Mouse (Mus musculus): Measurements from ENCODE around the gene Cacna2d2. TPM values are rescaled to one million over a fixed set of nuclear protein-coding genes. Genes with fewer than 3 reads are reported as not detected.

The Cacna2d2 gene
- polyA plus RNA-seq, 1 experiment, result not detected

- Histone ChIP-seq H3K4me3 (ENCODE audit: insufficient read depth, low read length) (no peak overlapping the region), H3K27ac (ENCODE audit: insufficient read depth, low read length) (no peak overlapping the region), H3K4me1 (ENCODE audit: control insufficient read depth, insufficient read depth, low read length) (no peaks in the 10 kb centered on the region)
- TF ChIP-seq CTCF (IDR thresholded peaks at IDR 0.05; ENCODE audit: borderline replicate concordance, insufficient read depth, low read length) (no peak), POLR2A (IDR thresholded peaks at IDR 0.05; ENCODE audit: low read depth, low read length) (no peak)
These were observed 27.0 kb upstream of the Cacna2d2 start for GRCm38 (mm10) chr9:107372441-107372840.

- Histone ChIP-seq H3K27ac (ENCODE audit: insufficient read depth, low read length) (no peak overlapping the region), H3K4me1 (ENCODE audit: control insufficient read depth, insufficient read depth, low read length) (no peaks in the 10 kb centered on the region), H3K4me3 (ENCODE audit: insufficient read depth, low read length) (no peak overlapping the region)
- no peak for TF ChIP-seq POLR2A (IDR thresholded peaks at IDR 0.05; ENCODE audit: low read depth, low read length)
- 0 out of 2 replicates have a peak, but pooled peaks have one; percentile 9 for TF ChIP-seq CTCF (IDR thresholded peaks at IDR 0.05; ENCODE audit: borderline replicate concordance, insufficient read depth, low read length)
These were observed 24.8 kb upstream of the Cacna2d2 start for GRCm38 (mm10) chr9:107374623-107375022.

- TF ChIP-seq POLR2A (IDR thresholded peaks at IDR 0.05; ENCODE audit: low read depth, low read length) (no peak), CTCF (IDR thresholded peaks at IDR 0.05; ENCODE audit: borderline replicate concordance, insufficient read depth, low read length) (no peak)
- Histone ChIP-seq H3K27ac (ENCODE audit: insufficient read depth, low read length) (no peak overlapping the region), H3K4me1 (ENCODE audit: control insufficient read depth, insufficient read depth, low read length) (no peaks in the 10 kb centered on the region), H3K4me3 (ENCODE audit: insufficient read depth, low read length) (no peak overlapping the region)
These were observed 24.0 kb upstream of the Cacna2d2 start for GRCm38 (mm10) chr9:107375451-107375850.

GRCm38 (mm10) chr9:107377961-107378512 lies 21.4 kb upstream of the Cacna2d2 start:
- TF ChIP-seq CTCF (IDR thresholded peaks at IDR 0.05; ENCODE audit: borderline replicate concordance, insufficient read depth, low read length), result no peak
- no peak for TF ChIP-seq POLR2A (IDR thresholded peaks at IDR 0.05; ENCODE audit: low read depth, low read length)
- H3K27ac ChIP-seq (ENCODE audit: insufficient read depth, low read length), result no peak overlapping the region
- H3K4me3 ChIP-seq (ENCODE audit: insufficient read depth, low read length), result peak overlapping the region; percentile 14
- H3K4me1 ChIP-seq (ENCODE audit: control insufficient read depth, insufficient read depth, low read length), result no peaks in the 10 kb centered on the region

GRCm38 (mm10) chr9:107381723-107382122 lies 17.7 kb upstream of the Cacna2d2 start:
- TF ChIP-seq CTCF (IDR thresholded peaks at IDR 0.05; ENCODE audit: borderline replicate concordance, insufficient read depth, low read length), result no peak
- TF ChIP-seq POLR2A (IDR thresholded peaks at IDR 0.05; ENCODE audit: low read depth, low read length), result no peak
- Histone ChIP-seq H3K4me3 (ENCODE audit: insufficient read depth, low read length) (no peak overlapping the region), H3K27ac (ENCODE audit: insufficient read depth, low read length) (no peak overlapping the region), H3K4me1 (ENCODE audit: control insufficient read depth, insufficient read depth, low read length) (no peaks in the 10 kb centered on the region)

GRCm38 (mm10) chr9:107384396-107384795 lies 15.0 kb upstream of the Cacna2d2 start:
- Histone ChIP-seq H3K4me3 (ENCODE audit: insufficient read depth, low read length) (no peak overlapping the region), H3K27ac (ENCODE audit: insufficient read depth, low read length) (no peak overlapping the region), H3K4me1 (ENCODE audit: control insufficient read depth, insufficient read depth, low read length) (no peaks in the 10 kb centered on the region)
- TF ChIP-seq POLR2A (IDR thresholded peaks at IDR 0.05; ENCODE audit: low read depth, low read length), result no peak
- no peak for TF ChIP-seq CTCF (IDR thresholded peaks at IDR 0.05; ENCODE audit: borderline replicate concordance, insufficient read depth, low read length)

GRCm38 (mm10) chr9:107386722-107387121 lies 12.7 kb upstream of the Cacna2d2 start:
- Histone ChIP-seq H3K4me3 (ENCODE audit: insufficient read depth, low read length) (no peak overlapping the region), H3K27ac (ENCODE audit: insufficient read depth, low read length) (no peak overlapping the region)

GRCm38 (mm10) chr9:107387708-107388107 lies 11.7 kb upstream of the Cacna2d2 start:
- no peak overlapping the region for H3K27ac ChIP-seq (ENCODE audit: insufficient read depth, low read length)
- TF ChIP-seq CTCF (IDR thresholded peaks at IDR 0.05; ENCODE audit: borderline replicate concordance, insufficient read depth, low read length) (no peak), POLR2A (IDR thresholded peaks at IDR 0.05; ENCODE audit: low read depth, low read length) (no peak)
- no peak overlapping the region for H3K4me3 ChIP-seq (ENCODE audit: insufficient read depth, low read length)
- no peaks in the 10 kb centered on the region for H3K4me1 ChIP-seq (ENCODE audit: control insufficient read depth, insufficient read depth, low read length)

More at GRCm38 (mm10) chr9:107386722-107387121, 12.7 kb upstream of the Cacna2d2 start:
- H3K4me1 ChIP-seq (ENCODE audit: control insufficient read depth, insufficient read depth, low read length), result no peaks in the 10 kb centered on the region
- TF ChIP-seq CTCF (IDR thresholded peaks at IDR 0.05; ENCODE audit: borderline replicate concordance, insufficient read depth, low read length) (peak; percentile 42; the same call in 1 of the 2 replicates), POLR2A (IDR thresholded peaks at IDR 0.05; ENCODE audit: low read depth, low read length) (no peak)

- no peak overlapping the region for H3K27ac ChIP-seq (ENCODE audit: insufficient read depth, low read length)
- no peaks in the 10 kb centered on the region for H3K4me1 ChIP-seq (ENCODE audit: control insufficient read depth, insufficient read depth, low read length)
- TF ChIP-seq CTCF (IDR thresholded peaks at IDR 0.05; ENCODE audit: borderline replicate concordance, insufficient read depth, low read length), result no peak
- TF ChIP-seq POLR2A (IDR thresholded peaks at IDR 0.05; ENCODE audit: low read depth, low read length), result no peak
- H3K4me3 ChIP-seq (ENCODE audit: insufficient read depth, low read length), result no peak overlapping the region
These were observed 11.1 kb upstream of the Cacna2d2 start for GRCm38 (mm10) chr9:107388263-107388662.

GRCm38 (mm10) chr9:107396397-107396796 lies 3.0 kb upstream of the Cacna2d2 start:
- H3K27ac ChIP-seq (ENCODE audit: insufficient read depth, low read length), result no peak overlapping the region
- no peak for TF ChIP-seq CTCF (IDR thresholded peaks at IDR 0.05; ENCODE audit: borderline replicate concordance, insufficient read depth, low read length)
- no peak for TF ChIP-seq POLR2A (IDR thresholded peaks at IDR 0.05; ENCODE audit: low read depth, low read length)

More at GRCm38 (mm10) chr9:107396397-107396796, 3.0 kb upstream of the Cacna2d2 start:
- Histone ChIP-seq H3K4me1 (ENCODE audit: control insufficient read depth, insufficient read depth, low read length) (no peaks in the 10 kb centered on the region), H3K4me3 (ENCODE audit: insufficient read depth, low read length) (no peak overlapping the region)

All from embryonic fibroblast, embryonic 13.5 days (primary cell).